Mouse (Mus musculus): ENCODE data around the gene Cluh.

The Cluh gene

DNA sequence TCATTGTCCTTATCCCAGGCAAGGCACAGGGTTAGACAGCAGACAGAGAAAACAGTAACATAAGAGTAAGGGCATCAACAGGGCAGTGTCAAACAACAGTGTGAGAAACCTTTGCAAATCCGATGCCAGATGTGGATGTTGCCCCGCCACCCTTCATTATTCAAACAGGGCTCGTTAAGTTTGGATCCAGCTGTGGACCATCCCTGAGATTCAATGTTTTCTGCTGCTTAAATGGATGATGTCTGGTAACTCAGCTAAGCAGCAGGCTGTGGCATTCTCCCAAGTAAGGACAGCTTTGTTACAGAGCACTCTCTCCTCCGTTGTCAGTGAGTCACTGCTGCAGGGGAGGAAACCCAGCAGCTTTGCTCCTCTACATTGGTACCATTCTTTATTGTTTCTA, 25.9 kb downstream of the Cluh start:
- no peak for DNase-seq

DNA sequence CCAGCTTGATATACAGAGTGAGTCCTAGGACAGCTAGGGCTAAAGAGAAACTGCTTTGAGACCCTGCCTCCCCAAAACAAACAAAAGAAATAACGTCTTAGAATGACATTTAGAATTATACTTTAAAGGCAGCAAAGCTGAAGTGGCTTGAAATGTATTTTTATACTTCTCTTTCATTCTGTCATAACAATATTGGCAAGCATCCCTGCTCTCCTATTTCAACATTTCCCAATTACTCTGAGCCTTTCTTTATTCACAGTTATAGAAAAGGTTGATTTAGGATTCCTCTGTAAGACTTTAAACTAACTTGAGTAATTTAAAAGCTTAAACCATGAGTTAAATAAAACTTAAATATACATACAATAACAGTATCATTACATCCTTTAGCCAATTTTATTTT, 42.9 kb downstream of the Cluh start:
- no peak for DNase-seq

GRCm38 (mm10) chr11:74699505-74699904, 50.2 kb downstream of the Cluh start:
- DNase-seq, result no peak

DNA sequence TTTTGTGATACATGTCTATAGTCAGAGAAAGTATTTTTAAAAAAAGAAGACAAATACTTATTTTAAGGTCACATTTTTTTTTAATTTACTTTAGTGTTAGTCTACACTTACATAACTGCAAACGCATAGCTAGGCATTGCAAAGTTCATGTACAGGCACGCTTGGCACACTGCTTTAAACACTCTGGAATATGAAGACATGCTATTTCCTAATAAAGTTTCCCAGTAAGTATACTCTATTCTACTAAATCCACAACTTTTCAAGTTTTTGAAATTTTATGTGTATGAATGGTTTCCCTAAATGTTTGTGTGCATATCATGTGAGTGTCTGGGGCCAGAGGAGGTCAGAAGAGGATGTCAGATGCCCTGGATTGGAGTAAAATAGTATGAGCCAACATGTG, 54.8 kb downstream of the Cluh start:
- no peak for DNase-seq

GRCm38 (mm10) chr11:74708781-74709180, 59.5 kb downstream of the Cluh start:
- DNase-seq, result no peak

DNA sequence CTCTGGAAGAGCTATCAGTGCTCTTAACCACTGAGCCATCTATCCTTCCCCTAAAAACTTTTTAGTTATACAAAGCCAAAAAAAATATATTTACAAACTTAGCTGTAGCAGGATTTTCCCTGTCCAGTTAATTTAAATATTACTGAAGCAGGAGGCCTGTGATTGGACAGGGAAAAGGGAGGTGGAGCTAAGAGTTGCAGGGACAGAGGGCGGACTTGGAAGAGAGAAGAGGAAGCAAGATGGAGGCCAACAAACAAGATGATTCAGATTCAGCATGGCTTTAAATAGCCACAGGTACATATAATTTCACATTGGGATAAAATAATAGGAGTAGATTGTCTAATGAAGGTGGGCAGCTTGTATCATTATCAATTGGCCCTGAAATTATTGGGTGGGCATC, 61.4 kb downstream of the Cluh start:
- no peak for DNase-seq

DNA sequence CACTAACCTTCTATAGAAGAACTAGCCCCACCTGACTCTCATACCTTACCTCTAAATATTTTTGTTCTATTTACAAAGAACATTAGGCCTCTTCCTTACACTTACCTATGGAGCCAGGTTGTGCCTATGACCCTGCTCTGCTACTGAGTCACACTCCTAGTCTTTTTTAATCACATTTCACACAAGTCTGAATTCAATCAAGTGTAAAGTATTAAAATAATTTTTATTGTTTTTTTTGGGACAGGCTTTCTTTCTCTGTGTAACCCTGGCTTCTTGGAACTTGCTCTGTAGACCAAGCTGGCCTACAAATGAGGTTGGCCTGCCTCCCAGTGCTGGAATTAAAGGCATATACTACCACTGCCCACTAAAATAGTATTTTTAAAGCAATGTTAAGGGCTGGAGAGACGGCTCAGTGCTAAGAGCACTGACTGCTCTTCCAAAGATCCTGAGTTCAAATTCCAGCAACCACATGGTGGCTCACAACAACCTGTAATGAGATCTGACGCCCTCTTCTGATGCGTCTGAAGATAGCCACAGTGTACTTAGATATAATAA, 66.8 kb downstream of the Cluh start:
- no peak for DNase-seq

Measured in liver (tissue).